Mouse (Mus musculus) stomach, postnatal 0 days (tissue): ENCODE measurements around the gene Mtif3.

ENCODE experiments used
- CTCF ChIP-seq: IDR thresholded peaks from 2 replicates; pipeline ENCODE4 v1.5.1; 2016; ENCODE audit warnings: antibody characterized with exemption, low read depth, mild to moderate bottlenecking, moderate library complexity
- EP300 ChIP-seq: optimal IDR thresholded peaks from 2 replicates; pipeline ENCODE3; 2016; ENCODE audit warnings: antibody characterized with exemption

- TF ChIP-seq CTCF (peak; percentile 91), EP300 (no peak)
Measured at GRCm38 (mm10) chr5:146904404-146904803, 59.2 kb downstream of the Mtif3 start.
